Mouse (Mus musculus) liver, embryonic 15.5 days (tissue): ENCODE measurements at regions not wholly inside any gene's neighbourhood (a gene's known extent, or its start where the extent isn't known, plus 50 kb on each side); places are given as distances from the start of the nearest gene placed in this dataset.

Experiments used
- ATAC-seq: fragments of 200-750 bp; cut with Nextera tagmentation; 2 replicates; pipeline ENCODE4 v1.8.0; 2017; ENCODE audit warnings: moderate number of reproducible peaks, mild to moderate bottlenecking, moderate library complexity; ENCODE audit not compliant: insufficient read depth
- H3K27ac ChIP-seq: fragments of 300-500 bp; sonication (generic); replicated peaks from 2 replicates; pipeline ENCODE4 v1.5.1; 2015; ENCODE audit warnings: mild to moderate bottlenecking, inconsistent platforms
- H3K27me3 ChIP-seq: fragments of 300-500 bp; sonication (generic); 2 replicates; pipeline ENCODE4 v1.6.1; 2015; ENCODE audit warnings: mild to moderate bottlenecking, inconsistent platforms
- H3K36me3 ChIP-seq: fragments of 300-500 bp; sonication (generic); replicated peaks from 2 replicates; pipeline ENCODE4 v1.6.1; 2015; ENCODE audit warnings: moderate library complexity, mild to moderate bottlenecking, inconsistent platforms
- H3K4me1 ChIP-seq: fragments of 300-500 bp; sonication (generic); replicated peaks from 2 replicates; pipeline ENCODE4 v1.6.1; 2015; ENCODE audit warnings: inconsistent platforms
- H3K4me2 ChIP-seq: fragments of 300-500 bp; sonication (generic); 2 replicates; pipeline ENCODE4 v1.6.1; 2015; ENCODE audit warnings: moderate library complexity, mild to moderate bottlenecking, inconsistent platforms
- H3K4me3 ChIP-seq: fragments of 300-500 bp; sonication (generic); replicated peaks from 2 replicates; pipeline ENCODE4 v1.5.1; 2015; ENCODE audit warnings: mild to moderate bottlenecking, inconsistent platforms
- H3K9ac ChIP-seq: fragments of 300-500 bp; sonication (generic); 2 replicates; pipeline ENCODE4 v1.6.1; 2015; ENCODE audit warnings: moderate library complexity, mild to moderate bottlenecking, inconsistent platforms
- H3K9me3 ChIP-seq: fragments of 300-500 bp; sonication (generic); replicated peaks from 2 replicates; pipeline ENCODE4 v1.6.1; 2016; ENCODE audit warnings: inconsistent platforms
- WGBS: fragments of 180-500 bp; shearing (Covaris S2); methylation state at CpG from one replicate; pipeline ENCODE4 v1.1.7; 2015; ENCODE audit warnings: mixed read lengths; ENCODE audit not compliant: insufficient replicate concordance; 5-methylcytosine and 5-hydroxymethylcytosine counted together

DNA sequence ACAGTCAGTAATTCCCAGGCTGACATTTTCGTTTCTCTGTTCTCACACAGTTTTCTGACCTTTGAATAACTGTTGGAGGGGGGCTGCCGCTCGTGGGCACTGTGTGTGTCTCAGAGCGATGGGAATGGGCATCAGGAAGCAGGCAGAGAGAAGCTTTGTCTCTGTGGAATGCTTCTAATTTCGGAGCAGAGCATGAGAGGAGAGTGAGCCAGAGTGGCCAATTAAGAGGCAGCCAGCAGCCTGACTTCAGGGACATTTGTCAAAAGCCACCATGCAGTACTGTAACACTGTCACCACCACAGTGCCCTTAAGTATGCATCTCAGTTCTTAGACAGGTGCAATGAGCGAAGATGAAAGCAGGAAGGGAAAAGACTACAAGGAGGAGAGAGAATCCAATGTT is 592.1 kb downstream of the Dcdc2c start:
- Histone ChIP-seq H3K4me3 (no peak overlapping the region), H3K4me2 (no peak overlapping the region), H3K9ac (no peak overlapping the region), H3K36me3 (no peaks in the 10 kb centered on the region), H3K9me3 (no peaks in the 10 kb centered on the region), H3K27me3 (no peaks in the 10 kb centered on the region), H3K27ac (no peak overlapping the region), H3K4me1 (no peaks in the 10 kb centered on the region)
- ATAC-seq: no peak
- 29% methylated on average over 6 of the region's 6 CpGs for WGBS

DNA sequence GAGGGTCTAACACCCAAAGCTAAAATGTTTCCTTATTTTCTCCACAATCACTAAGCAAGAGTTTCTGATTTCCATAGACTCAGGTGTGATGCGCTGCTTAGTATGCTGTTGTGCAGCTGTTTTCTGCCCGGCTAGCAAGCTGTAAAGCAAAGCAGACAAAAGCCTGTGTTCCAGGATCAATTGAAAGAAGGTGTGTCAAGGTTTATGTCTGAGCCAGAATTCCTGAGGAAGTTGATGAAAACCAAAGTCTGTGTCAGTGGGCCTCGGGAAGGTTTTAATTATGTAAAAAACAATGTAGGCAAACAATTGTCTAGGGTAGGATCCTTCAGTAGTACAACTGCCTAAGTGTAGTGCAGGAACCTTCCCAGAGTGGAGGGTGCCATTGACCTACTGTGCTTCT is 604.6 kb downstream of the Dcdc2c start:
- H3K27me3 ChIP-seq: no peaks in the 10 kb centered on the region
- H3K4me1 ChIP-seq: no peaks in the 10 kb centered on the region
- ATAC-seq: no peak
- 40% methylated on average over 3 of the region's 3 CpGs for WGBS
- no peaks in the 10 kb centered on the region for H3K9me3 ChIP-seq
- no peak overlapping the region for H3K4me2 ChIP-seq
- H3K27ac ChIP-seq: no peak overlapping the region
- no peaks in the 10 kb centered on the region for H3K36me3 ChIP-seq
- no peak overlapping the region for H3K9ac ChIP-seq
- no peak overlapping the region for H3K4me3 ChIP-seq

DNA sequence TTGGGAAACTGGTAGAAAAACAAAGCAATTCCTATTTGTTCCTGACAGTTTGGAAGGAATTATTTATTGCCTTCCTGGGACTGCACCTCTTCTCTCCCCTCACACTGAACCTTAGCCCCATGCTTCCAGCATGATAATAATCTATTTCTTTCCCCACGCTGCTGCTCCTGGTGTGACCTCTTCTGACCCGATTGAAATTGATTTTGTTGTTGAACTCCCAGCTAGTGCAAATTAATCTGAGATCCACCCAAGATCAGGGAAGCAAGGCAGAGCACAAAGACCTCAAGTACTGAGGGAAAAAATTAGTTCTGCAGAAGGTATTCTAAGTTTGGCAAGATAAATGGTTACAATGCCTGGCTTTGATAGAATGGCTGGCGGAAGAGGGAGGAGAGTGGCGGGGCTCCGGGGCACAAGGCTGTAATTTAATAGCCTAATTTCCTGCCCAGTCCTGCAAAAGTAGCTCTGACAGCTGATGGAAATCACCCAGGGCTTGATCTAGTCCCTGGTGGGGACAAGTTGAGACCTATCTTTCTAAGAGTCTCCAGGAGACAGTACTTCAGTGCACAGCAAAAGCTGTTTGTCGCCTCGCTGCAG is 604.6 kb upstream of the Sox11 start:
- H3K36me3 ChIP-seq: no peaks in the 10 kb centered on the region
- H3K27ac ChIP-seq: no peak overlapping the region
- no peak overlapping the region for H3K4me2 ChIP-seq
- H3K9ac ChIP-seq: no peak overlapping the region
- no peak for ATAC-seq
- no peaks in the 10 kb centered on the region for H3K27me3 ChIP-seq
- WGBS: 50% methylated on average over 7 of the region's 7 CpGs
- H3K4me3 ChIP-seq: no peak overlapping the region
- H3K9me3 ChIP-seq: no peaks in the 10 kb centered on the region
- H3K4me1 ChIP-seq: no peaks in the 10 kb centered on the region

DNA sequence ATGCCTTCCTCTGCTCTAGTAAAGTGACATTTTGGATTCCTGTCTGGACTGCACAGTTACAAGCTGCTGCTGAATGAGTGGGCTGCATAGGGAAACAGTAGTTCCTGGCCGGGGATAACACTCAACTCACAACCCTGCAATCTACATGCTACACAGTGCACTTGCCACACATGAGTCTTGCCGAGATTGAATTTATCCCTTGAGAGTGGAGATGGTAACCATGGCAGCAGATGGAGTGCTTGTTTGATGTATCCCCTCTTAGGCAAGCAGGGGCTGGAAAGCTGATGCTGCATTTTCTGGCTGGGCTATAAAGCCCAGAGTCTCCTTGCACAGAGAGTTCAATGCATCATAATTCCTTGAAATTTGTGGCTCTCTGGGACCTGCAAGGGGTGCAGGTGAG is 603.0 kb upstream of the Sox11 start:
- no peak for ATAC-seq
- H3K27me3 ChIP-seq: no peaks in the 10 kb centered on the region
- no peaks in the 10 kb centered on the region for H3K4me1 ChIP-seq
- H3K4me2 ChIP-seq: no peak overlapping the region
- H3K27ac ChIP-seq: no peak overlapping the region
- no peaks in the 10 kb centered on the region for H3K9me3 ChIP-seq
- 45% methylated on average over 2 of the region's 2 CpGs for WGBS
- no peak overlapping the region for H3K4me3 ChIP-seq
- H3K36me3 ChIP-seq: no peaks in the 10 kb centered on the region
- H3K9ac ChIP-seq: no peak overlapping the region

DNA sequence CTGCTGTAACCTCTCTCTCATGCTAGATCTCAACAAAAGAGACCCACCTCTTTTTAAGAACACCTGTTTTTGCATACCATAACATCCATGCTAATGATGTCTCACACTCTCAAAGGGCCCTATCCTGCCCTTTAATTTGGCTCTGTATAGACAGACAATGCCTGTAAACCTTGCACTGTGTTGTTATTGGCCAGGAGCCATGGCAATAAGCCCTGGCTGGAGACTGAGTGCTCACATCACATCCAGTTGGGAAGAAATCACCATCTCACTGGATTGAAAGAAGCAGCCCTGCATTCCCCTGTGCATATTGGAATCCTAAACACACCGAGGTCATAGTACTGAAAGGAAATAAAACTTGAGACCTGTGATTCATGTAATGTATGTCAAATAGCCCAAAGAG is 598.7 kb upstream of the Sox11 start:
- Histone ChIP-seq H3K4me2 (no peak overlapping the region), H3K9ac (no peak overlapping the region), H3K4me3 (no peak overlapping the region), H3K27me3 (no peaks in the 10 kb centered on the region), H3K27ac (no peak overlapping the region), H3K36me3 (no peaks in the 10 kb centered on the region), H3K9me3 (no peaks in the 10 kb centered on the region), H3K4me1 (no peaks in the 10 kb centered on the region)
- 69% methylated on average over 1 of the region's 1 CpGs for WGBS
- ATAC-seq: no peak

DNA sequence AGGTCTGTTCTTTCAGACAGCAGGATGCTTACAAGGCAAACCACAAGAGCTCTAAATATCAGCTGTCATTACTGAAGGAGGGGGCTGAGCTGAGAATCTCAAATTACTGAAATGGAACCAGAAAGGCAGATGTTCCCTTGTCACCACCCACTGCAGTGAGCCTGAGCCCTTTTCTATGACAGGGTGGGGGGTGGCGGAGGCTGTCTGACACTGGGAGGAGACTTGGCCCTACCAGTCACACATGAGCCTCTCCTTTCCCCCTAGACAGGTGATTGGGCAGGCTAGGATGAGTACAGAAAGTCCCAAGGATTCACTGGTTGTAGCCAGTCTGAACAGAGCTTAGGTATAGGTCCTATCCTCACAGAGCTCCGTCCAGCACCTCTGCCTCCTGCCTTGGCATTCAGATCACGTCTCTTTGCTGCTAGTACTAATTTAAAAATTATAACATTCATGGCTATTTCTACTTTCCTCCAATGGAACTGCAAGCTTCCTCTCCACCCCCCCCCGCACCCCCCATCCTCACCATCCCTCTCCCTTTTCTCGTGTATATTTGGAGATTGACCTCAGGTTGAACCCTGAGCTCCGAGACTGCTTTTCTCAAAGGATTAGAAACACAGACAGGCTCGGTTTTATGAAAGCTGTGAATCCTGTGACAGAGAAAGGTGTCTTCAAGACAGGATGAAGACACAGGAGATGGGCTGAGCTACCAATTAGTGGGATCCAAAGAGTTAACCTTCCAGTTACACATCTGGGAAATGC is 590.2 kb upstream of the Sox11 start:
- ATAC-seq: no peak
- H3K36me3 ChIP-seq: no peaks in the 10 kb centered on the region
- H3K9ac ChIP-seq: no peak overlapping the region
- no peak overlapping the region for H3K27ac ChIP-seq
- H3K4me3 ChIP-seq: no peak overlapping the region
- 40% methylated on average over 7 of the region's 7 CpGs for WGBS
- no peak overlapping the region for H3K4me2 ChIP-seq
- no peaks in the 10 kb centered on the region for H3K27me3 ChIP-seq
- H3K9me3 ChIP-seq: no peaks in the 10 kb centered on the region
- H3K4me1 ChIP-seq: no peaks in the 10 kb centered on the region

DNA sequence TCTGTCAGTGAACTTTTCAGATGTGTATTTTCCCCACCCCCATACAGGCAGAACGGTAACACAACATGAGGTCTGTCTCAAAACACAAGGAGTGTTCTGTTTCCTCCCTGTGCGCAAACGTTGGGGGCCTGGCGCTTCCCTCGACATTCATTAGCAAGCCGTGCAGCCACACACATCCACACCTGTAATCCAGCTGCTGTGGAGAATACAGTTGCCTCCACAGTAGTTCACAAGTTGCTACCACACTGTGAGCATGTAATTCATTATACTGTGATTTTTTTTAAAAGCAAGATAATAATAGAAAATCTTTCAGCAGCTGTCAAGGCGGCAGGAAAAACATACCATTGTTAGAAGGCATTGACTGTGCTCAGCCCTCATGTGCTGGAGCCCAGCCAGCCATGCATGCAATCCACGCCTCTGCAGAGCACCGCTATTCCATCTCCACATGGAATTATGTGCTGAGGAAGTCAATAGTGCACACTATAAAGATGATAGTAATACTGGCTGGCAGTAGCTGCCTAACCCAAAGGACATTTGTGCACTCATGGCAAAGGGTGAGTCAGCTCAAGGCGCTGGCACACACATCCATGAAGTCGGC is 586.1 kb upstream of the Sox11 start:
- no peaks in the 10 kb centered on the region for H3K27me3 ChIP-seq
- H3K4me3 ChIP-seq: no peak overlapping the region
- no peak overlapping the region for H3K4me2 ChIP-seq
- H3K9ac ChIP-seq: no peak overlapping the region
- no peak overlapping the region for H3K27ac ChIP-seq
- ATAC-seq: no peak
- WGBS: 64% methylated on average over 11 of the region's 11 CpGs
- no peaks in the 10 kb centered on the region for H3K4me1 ChIP-seq
- no peaks in the 10 kb centered on the region for H3K36me3 ChIP-seq
- no peaks in the 10 kb centered on the region for H3K9me3 ChIP-seq

DNA sequence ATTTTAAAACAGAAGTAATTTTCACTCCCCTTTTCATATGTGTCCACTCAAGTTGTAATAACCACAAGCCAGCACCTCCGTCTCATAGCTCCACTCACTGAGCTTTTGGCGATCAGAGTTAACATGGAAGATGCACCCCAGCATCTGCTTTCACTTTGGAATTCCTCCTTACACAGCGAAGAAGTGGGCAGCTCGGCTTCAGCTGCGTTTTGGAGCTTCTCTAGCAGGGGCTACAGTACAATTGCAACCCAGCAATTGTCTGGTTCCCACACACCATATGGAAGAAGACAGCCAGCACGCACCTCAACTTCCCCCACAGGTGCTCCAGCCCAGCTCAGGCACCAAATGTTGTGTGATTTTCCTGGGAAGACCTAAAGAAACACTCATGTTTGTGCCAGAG is 584.4 kb upstream of the Sox11 start:
- no peak overlapping the region for H3K4me2 ChIP-seq
- no peak overlapping the region for H3K9ac ChIP-seq
- H3K9me3 ChIP-seq: no peaks in the 10 kb centered on the region
- ATAC-seq: no peak
- H3K36me3 ChIP-seq: no peaks in the 10 kb centered on the region
- 58% methylated on average over 6 of the region's 6 CpGs for WGBS
- no peaks in the 10 kb centered on the region for H3K27me3 ChIP-seq
- no peak overlapping the region for H3K27ac ChIP-seq
- H3K4me1 ChIP-seq: no peaks in the 10 kb centered on the region
- no peak overlapping the region for H3K4me3 ChIP-seq

DNA sequence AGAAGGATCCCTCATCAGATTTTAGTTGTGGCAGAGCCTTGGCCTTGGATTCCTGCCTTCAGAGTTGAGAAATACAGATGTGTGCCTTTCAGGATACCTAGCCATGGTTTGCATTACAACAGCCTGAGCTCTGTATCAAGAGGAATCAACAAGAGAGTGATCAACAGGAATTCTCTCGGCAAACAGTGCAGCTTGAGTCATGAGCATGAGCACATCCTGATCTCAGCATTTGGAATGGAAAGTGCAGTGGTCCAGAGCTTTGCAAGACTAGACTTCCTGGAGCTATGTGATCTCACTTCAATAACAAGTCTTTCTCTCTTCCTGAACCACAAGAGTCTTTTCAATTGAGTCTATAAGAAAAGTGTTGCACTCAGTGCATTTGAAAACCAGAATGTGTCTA is 578.2 kb upstream of the Sox11 start:
- Histone ChIP-seq H3K27me3 (no peaks in the 10 kb centered on the region), H3K4me3 (no peak overlapping the region), H3K9ac (no peak overlapping the region), H3K4me2 (no peak overlapping the region), H3K9me3 (no peaks in the 10 kb centered on the region), H3K27ac (no peak overlapping the region), H3K36me3 (no peaks in the 10 kb centered on the region), H3K4me1 (no peaks in the 10 kb centered on the region)
- WGBS: 29% methylated on average over 1 of the region's 1 CpGs
- ATAC-seq: no peak

DNA sequence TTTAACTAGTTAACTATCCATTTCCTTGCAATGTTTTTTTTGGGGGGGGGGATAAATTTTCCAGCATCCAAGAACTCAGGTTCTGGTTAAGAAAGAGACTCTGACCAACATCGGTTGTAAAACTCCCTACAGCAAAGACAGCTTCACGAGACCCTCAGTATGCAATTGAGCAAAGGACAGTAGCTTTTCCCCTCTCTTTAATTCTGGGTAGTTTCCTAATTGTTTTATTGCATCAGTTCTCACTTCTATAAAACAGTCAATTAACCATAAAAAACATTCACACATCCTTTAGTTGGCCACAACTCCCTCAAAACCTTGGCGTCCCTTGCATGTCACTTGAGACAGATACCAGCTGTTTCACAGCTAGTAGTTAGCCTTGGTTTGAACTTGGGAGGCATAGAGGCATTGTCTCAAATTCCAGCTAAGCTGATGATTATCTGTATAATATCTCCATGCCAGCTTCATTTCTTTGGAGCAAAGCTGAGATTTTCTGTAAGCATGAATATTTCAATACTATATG is 574.1 kb upstream of the Sox11 start:
- Histone ChIP-seq H3K36me3 (no peaks in the 10 kb centered on the region), H3K27me3 (no peaks in the 10 kb centered on the region), H3K4me1 (no peaks in the 10 kb centered on the region), H3K9ac (no peak overlapping the region), H3K27ac (no peak overlapping the region), H3K4me2 (no peak overlapping the region), H3K4me3 (no peak overlapping the region), H3K9me3 (no peaks in the 10 kb centered on the region)
- ATAC-seq: no peak
- WGBS: 32% methylated on average over 3 of the region's 3 CpGs

DNA sequence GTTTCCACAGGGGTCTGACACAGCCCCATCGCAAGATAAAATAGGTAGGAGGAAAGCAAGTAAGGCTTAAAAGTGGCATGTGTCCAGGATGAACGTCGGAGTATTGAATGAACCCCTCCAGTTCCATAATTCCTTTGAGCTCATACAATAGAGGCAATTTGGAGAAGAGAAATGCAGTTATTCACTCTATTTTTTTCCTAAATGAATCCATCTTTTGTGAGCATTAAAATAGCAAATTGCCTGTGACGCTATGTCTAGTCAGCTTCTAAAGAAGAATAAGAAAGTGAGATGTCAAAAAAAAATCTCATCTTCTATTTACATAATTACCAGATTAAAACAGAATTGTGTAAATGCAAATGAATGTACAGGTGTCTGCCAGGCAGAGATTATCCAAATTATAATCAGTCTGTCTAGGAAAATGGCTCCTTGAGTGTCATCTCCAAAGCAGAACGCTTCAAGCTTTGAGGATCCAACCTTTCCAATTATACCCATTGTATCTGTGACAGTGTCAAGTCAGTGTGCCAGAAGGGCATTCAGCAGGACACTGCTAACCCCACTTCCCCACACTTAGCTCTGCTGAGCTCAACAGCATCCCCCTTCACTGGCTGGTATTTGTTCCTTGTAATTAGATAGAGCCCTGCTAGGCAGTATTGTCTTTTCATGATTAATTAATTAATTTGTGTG is 567.2 kb upstream of the Sox11 start:
- Histone ChIP-seq H3K9me3 (no peaks in the 10 kb centered on the region), H3K36me3 (no peaks in the 10 kb centered on the region), H3K4me2 (no peak overlapping the region), H3K4me1 (no peaks in the 10 kb centered on the region), H3K27ac (no peak overlapping the region), H3K9ac (no peak overlapping the region), H3K27me3 (no peaks in the 10 kb centered on the region), H3K4me3 (no peak overlapping the region)
- no peak for ATAC-seq
- WGBS: 64% methylated on average over 5 of the region's 5 CpGs
